10 mouse cellular contexts compared by ENCODE assay signal in genomic region chr11:52261937-52262336, GRCm38 (mm10). TPM values are rescaled to one million over a fixed set of nuclear protein-coding genes. Genes with fewer than 3 reads are reported as not detected.
DNase-seq lines count a peak whose midpoint lies in the region; ATAC-seq and TF ChIP-seq lines count a peak whose summit lies in the region.
"Had no signal": no experiment of that assay in that cellular context is flagged by ENCODE, and none has a peak within 500 bp of the region (broad histone marks: within the 10 kb centered on the region; RNA-seq: fewer than 3 reads in every experiment).

No protein-coding gene starts in this region.

- H3K4me3 ChIP-seq in hindbrain, postnatal 0 days (ENCODE audit: low read length) = no peak overlapping the region
- no peak overlapping the region for H3K4me3 ChIP-seq in hindbrain, embryonic 12.5 days
- 0 out of 2 replicates have a peak overlapping the region, but pooled peaks have one; percentile 13 for H3K4me3 ChIP-seq in E14TG2a.4 (replicated peaks; ENCODE audit: low read length)
- H3K4me3 ChIP-seq: embryonic facial prominence, embryonic 12.5 days; liver, embryonic 15.5 days had no signal

- H3K36me3 ChIP-seq in hindbrain, postnatal 0 days (ENCODE audit: insufficient read depth, low read length) = 0 out of 2 replicates have a peak, but pooled peaks cover 3% of the 10 kb centered on the region
- no peaks in the 10 kb centered on the region for H3K36me3 ChIP-seq in hindbrain, embryonic 12.5 days
- peaks cover 81% of the 10 kb centered on the region for H3K36me3 ChIP-seq in E14TG2a.4 (ENCODE audit: insufficient read depth, low read length)
- H3K36me3 ChIP-seq: embryonic facial prominence, embryonic 12.5 days; liver, embryonic 15.5 days had no signal

- no peak for ATAC-seq in hindbrain, postnatal 0 days
- no peak for ATAC-seq in hindbrain, embryonic 12.5 days (ENCODE audit: low FRiP score)

- peak; percentile 39 for DNase-seq in hindbrain, postnatal 0 days (ENCODE audit: low spot score)
- DNase-seq in brain, adult 2 months (ENCODE audit: low read depth, low spot score) = peak; percentile 49
- DNase-seq in induced T-regulatory cell, adult 2 months (ENCODE audit: low read depth) = peak; percentile 84
- peak; percentile 68 to 73 for DNase-seq in natural killer cell, adult 2 months (ENCODE audit: low spot score in 2 of 2)
- DNase-seq in frontal cortex, postnatal 10 days (ENCODE audit: low spot score in 2 of 2) = no peak
- no peak for DNase-seq in left cerebral cortex, adult 18-20 months (ENCODE audit: low spot score in 2 of 2)

- 55% methylated on average over 5 of the region's 5 CpGs for WGBS in hindbrain, postnatal 0 days
- 59% methylated on average over 5 of the region's 5 CpGs for WGBS in hindbrain, embryonic 12.5 days

- no peaks in the 10 kb centered on the region for H3K27me3 ChIP-seq in hindbrain, postnatal 0 days (ENCODE audit: insufficient read depth, low read length)
- no peaks in the 10 kb centered on the region for H3K27me3 ChIP-seq in hindbrain, embryonic 12.5 days
- H3K27me3 ChIP-seq in E14TG2a.4 (ENCODE audit: insufficient read depth, low read length) = no peaks in the 10 kb centered on the region
- H3K27me3 ChIP-seq: embryonic facial prominence, embryonic 12.5 days; liver, embryonic 15.5 days had no signal

- no peak overlapping the region for H3K27ac ChIP-seq in hindbrain, postnatal 0 days
- H3K27ac ChIP-seq in hindbrain, embryonic 12.5 days = no peak overlapping the region
- H3K27ac ChIP-seq: embryonic facial prominence, embryonic 12.5 days; liver, embryonic 15.5 days had no signal

- H3K9ac ChIP-seq in hindbrain, postnatal 0 days (replicated peaks; ENCODE audit: low read length) = no peak overlapping the region
- H3K9ac ChIP-seq in hindbrain, embryonic 12.5 days = no peak overlapping the region
- H3K9ac ChIP-seq: liver, embryonic 15.5 days had no signal

- H3K9me3 ChIP-seq in hindbrain, postnatal 0 days (ENCODE audit: low read length) = no peaks in the 10 kb centered on the region
- H3K9me3 ChIP-seq in hindbrain, embryonic 12.5 days (replicated peaks) = no peaks in the 10 kb centered on the region
- no peaks in the 10 kb centered on the region for H3K9me3 ChIP-seq in E14TG2a.4 (ENCODE audit: low read length)
- H3K9me3 ChIP-seq: embryonic facial prominence, embryonic 12.5 days; liver, embryonic 15.5 days had no signal

- TF ChIP-seq CTCF in hindbrain, postnatal 0 days (IDR thresholded peaks at IDR 0.05; ENCODE audit: low read depth) = peak; percentile 65
- TF ChIP-seq CTCF in E14TG2a.4 (conservative IDR thresholded peaks at IDR 0.05; ENCODE audit: low read length) = peak; percentile 58

- no peaks in the 10 kb centered on the region; the same call in 1 of the 2 replicates for H3K4me1 ChIP-seq in hindbrain, postnatal 0 days (ENCODE audit: insufficient read depth, low read length)
- peaks cover 14% of the 10 kb centered on the region for H3K4me1 ChIP-seq in hindbrain, embryonic 12.5 days
- H3K4me1 ChIP-seq in E14TG2a.4 (replicated peaks; ENCODE audit: low read depth, low read length) = peaks cover 80% of the 10 kb centered on the region

- no peak overlapping the region for H3K4me2 ChIP-seq in hindbrain, postnatal 0 days (ENCODE audit: low read depth, low read length)
- no peak overlapping the region for H3K4me2 ChIP-seq in hindbrain, embryonic 12.5 days (replicated peaks)
- H3K4me2 ChIP-seq: embryonic facial prominence, embryonic 12.5 days; liver, embryonic 15.5 days had no signal

RNA-seq across cellular contexts. Expression of gene Tcf7, which starts 20.9 kb away (rescaled TPM):
- total RNA-seq in hindbrain, postnatal 0 days (2014; rRNA removed) = 2.2 and 3.3 TPM in 2 replicates
- polyA plus RNA-seq in hindbrain, postnatal 0 days (2015; fragmentation: Nextera tagmentation; extraction: Ambion mirVana) = 3.3 and 4.3 TPM in 2 replicates
- polyA plus RNA-seq in hindbrain, embryonic 12.5 days (2016; fragmentation: Nextera tagmentation; extraction: Ambion mirVana) = 7.6 and 8.6 TPM in 2 replicates
- 1 to 10 TPM; 4.6 to 6.3 TPM for total RNA-seq in left cerebral cortex, adult 18-20 months (2021)

RNA-seq across cellular contexts. Expression of gene Skp1a, which starts 30.1 kb away (rescaled TPM):
- total RNA-seq in hindbrain, postnatal 0 days (2014; rRNA removed) = 320 and 370 TPM in 2 replicates
- polyA plus RNA-seq in hindbrain, postnatal 0 days (2015; fragmentation: Nextera tagmentation; extraction: Ambion mirVana) = 1,108 and 1,162 TPM in 2 replicates
- polyA plus RNA-seq in hindbrain, embryonic 12.5 days (2016; fragmentation: Nextera tagmentation; extraction: Ambion mirVana) = 978 and 979 TPM in 2 replicates
- total RNA-seq in left cerebral cortex, adult 18-20 months (2021) = 100 to 1,000 TPM; 477 to 492 TPM

RNA-seq across cellular contexts. Expression of gene Olfr1371, which starts 48.1 kb away (rescaled TPM):
- not detected in 2 replicates for total RNA-seq in hindbrain, postnatal 0 days (2014; rRNA removed)
- not detected in 2 replicates for polyA plus RNA-seq in hindbrain, postnatal 0 days (2015; fragmentation: Nextera tagmentation; extraction: Ambion mirVana)
- not detected in 2 replicates for polyA plus RNA-seq in hindbrain, embryonic 12.5 days (2016; fragmentation: Nextera tagmentation; extraction: Ambion mirVana)
- total RNA-seq in left cerebral cortex, adult 18-20 months (2021) = not detected
- polyA plus RNA-seq: embryonic facial prominence, embryonic 12.5 days; liver, embryonic 15.5 days had no signal

Comparison
In these comparisons a context has a peak if more than half of its experiments do, and no peak if none do; other contexts are left out.
1. DNase-seq: peak in hindbrain, postnatal 0 days (single experiment), brain, adult 2 months (single experiment), induced T-regulatory cell, adult 2 months (single experiment) and natural killer cell, adult 2 months (2 of 2); none in frontal cortex, postnatal 10 days (0 of 2) and left cerebral cortex, adult 18-20 months (0 of 2).